Mouse (Mus musculus) thymus, adult 2 months (tissue): ENCODE measurements at regions not wholly inside any gene's neighbourhood (a gene's known extent, or its start where the extent isn't known, plus 50 kb on each side); places are given as distances from the start of the nearest gene placed in this dataset.

ENCODE experiments used
- CTCF ChIP-seq: fragments of 200-500 bp; IDR thresholded peaks from 2 replicates; pipeline ENCODE4 v1.5.1; 2012; ENCODE audit warnings: mild to moderate bottlenecking, control low read depth, low read length, moderate library complexity, borderline replicate concordance; ENCODE audit not compliant: control insufficient read depth, poor library complexity, insufficient read depth; ENCODE audit errors: extremely low read depth
- POLR2A ChIP-seq: fragments of 200-500 bp; IDR thresholded peaks from 2 replicates; pipeline ENCODE4 v1.6.1; 2012; ENCODE audit warnings: mild to moderate bottlenecking, low read length, control low read depth, moderate library complexity; ENCODE audit not compliant: control insufficient read depth, poor library complexity, insufficient read depth; ENCODE audit errors: extremely low read depth

- TF ChIP-seq CTCF (no peak), POLR2A (no peak)
Measured at GRCm38 (mm10) chr11:35023813-35024212, 97.2 kb upstream of the Slit3 start.
